Mouse (Mus musculus) Patski (cell line): Measurements from ENCODE around the gene Itgb4. TPM values are rescaled to one million over a fixed set of nuclear protein-coding genes. Genes with fewer than 3 reads are reported as not detected.
A peak's percentile ranks its signal among the peaks of the same experiment; 100 is the strongest.

Experiments used
- ATAC-seq: fragments of 100-300 bp; one replicate; pipeline ENCODE4 v1.8.0; 2021
- CTCF ChIA-PET: fragments of 350-600 bp; sonication (Branson Sonifier 250); formaldehyde crosslinking; loops from one replicate; lab custom pipeline; 2022; ENCODE audit warnings: inconsistent platforms; lab: Charles Lee
- POLR2A ChIA-PET: fragments of 350-600 bp; sonication (Branson Sonifier 250); formaldehyde crosslinking; loops from one replicate; lab custom pipeline; 2022; ENCODE audit warnings: antibody characterized with exemption, inconsistent platforms; lab: Charles Lee
- DNase-seq: peaks from one replicate; pipeline ENCODE4 v3.0.0-alpha.2; 2011; ENCODE audit warnings: low read depth, low spot score
- H3K27me3 ChIP-seq: fragments of 371-371 bp; one replicate; pipeline ENCODE4 v1.5.1; 2021
- CTCF ChIP-seq: fragments of 100-300 bp; IDR thresholded peaks from one replicate; pipeline ENCODE4 v1.5.1; 2021
- in situ Hi-C: fragments of 300-500 bp; cut with MboI; formaldehyde crosslinking; loops from 3 replicates; pipeline ENCODE4 v1.11.1; 2018; ENCODE audit warnings: low pct_unique_long_range_greater_than_20kb, mixed read lengths
- polyA plus RNA-seq: library from polyadenylated mRNA; unstranded; gene quantifications from one replicate; pipeline ENCODE4 v1.2.3, GENCODE M21; 2021

Gene Itgb4
- polyA plus RNA-seq, 1 experiment from 2014 or later, result 0.06 TPM

DNA sequence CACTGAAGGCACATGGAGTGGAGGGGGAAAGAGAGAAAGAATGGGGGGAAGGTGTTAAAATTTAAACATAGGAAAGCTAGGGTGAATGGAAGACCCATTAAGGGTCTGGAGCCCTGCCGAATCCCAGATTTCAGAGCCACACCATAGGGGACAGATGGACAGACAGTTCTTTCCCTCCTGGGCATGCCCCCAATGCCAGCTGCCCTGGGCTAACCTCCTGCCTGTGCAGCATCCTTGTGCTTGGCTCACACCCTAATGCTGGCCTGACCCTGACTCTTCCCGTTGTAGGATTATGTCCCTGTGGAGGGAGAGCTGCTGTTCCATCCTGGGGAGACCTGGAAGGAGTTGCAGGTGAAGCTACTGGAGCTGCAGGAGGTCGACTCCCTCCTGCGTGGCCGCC lies 23.2 kb downstream of the Itgb4 start:
- no peak for TF ChIP-seq CTCF
- H3K27me3 ChIP-seq, result no peaks in the 10 kb centered on the region
- no peak for ATAC-seq
- DNase-seq, result no peak
- CTCF ChIA-PET, result interaction anchor here (0.6 to 2.0 kb wide), 2 partner anchors 59 to 62 kb away, joined by 3 to 8 read pairs; no protein-coding TSS in a partner anchor
- POLR2A ChIA-PET, result no interaction called here
- in situ Hi-C loops, result loop anchor here (5.0 kb wide), 1 partner anchor 60 kb away; no protein-coding TSS in a partner anchor

DNA sequence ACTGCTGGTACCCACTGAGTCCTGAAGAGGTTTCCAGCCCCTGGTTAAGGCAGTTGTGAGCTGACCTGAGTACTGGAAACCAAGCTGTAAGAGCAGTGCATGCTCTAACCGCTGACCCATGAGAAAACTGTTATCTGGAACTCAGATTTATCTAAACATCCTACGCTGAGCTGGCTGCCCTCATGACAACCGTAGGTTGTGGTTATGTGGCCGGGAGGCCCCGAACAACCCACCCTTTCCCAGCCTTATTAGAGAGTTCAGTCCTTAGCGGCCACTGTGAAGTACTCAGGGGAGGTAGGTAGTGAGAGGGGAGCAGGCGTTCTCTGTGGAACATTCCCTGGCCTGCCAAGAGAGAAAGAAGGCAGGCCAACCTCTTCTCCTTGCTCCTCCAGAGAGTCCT lies 24.5 kb downstream of the Itgb4 start:
- CTCF ChIA-PET, result interaction anchor here (0.6 to 2.8 kb wide), 6 partner anchors 12 to 76 kb away, joined by 3 to 17 read pairs (median 5); no protein-coding TSS in a partner anchor
- no peaks in the 10 kb centered on the region for H3K27me3 ChIP-seq
- no peak for TF ChIP-seq CTCF
- in situ Hi-C loops, result loop anchor here (5.0 kb wide), 1 partner anchor 62 kb away; no protein-coding TSS in a partner anchor
- no peak for ATAC-seq
- no peak for DNase-seq
- POLR2A ChIA-PET, result no interaction called here

DNA sequence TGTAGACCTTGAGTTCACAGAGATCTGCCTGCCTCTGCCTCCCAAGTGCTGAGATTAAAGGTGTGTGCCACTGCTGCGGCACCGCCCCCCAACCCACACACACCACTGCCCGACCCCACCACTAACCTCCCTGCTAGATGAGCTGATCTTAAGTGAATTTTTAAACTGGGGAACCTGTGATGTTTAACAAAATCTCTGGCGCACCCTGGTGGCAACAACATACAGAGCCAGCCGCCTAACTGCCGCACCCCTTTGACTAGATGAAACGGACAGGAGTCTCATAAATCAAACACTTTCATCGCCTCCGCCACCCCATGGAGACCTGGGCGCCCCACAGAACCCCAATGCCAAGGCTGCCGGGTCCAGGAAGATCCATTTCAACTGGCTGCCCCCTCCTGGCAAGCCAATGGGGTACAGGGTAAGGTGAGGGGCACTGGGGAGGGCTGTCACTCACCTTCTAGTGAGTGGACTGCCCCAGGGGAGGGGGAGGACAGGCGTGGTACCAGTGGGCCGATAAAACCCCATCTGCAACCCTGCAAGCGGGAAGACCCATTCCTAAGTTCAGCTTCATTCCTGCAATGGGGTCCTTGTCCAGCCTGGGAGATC lies 25.1 kb downstream of the Itgb4 start:
- H3K27me3 ChIP-seq, result no peaks in the 10 kb centered on the region
- no peak for TF ChIP-seq CTCF
- ATAC-seq, result peak; percentile 37
- in situ Hi-C loops, result loop anchor here (5.0 kb wide), 1 partner anchor 62 kb away; no protein-coding TSS in a partner anchor
- ChIA-PET POLR2A (interaction anchor here (1.0 to 1.1 kb wide), 2 partner anchors 21 to 60 kb away, joined by 3 to 5 read pairs; no protein-coding TSS in a partner anchor), CTCF (interaction anchor here (0.6 to 2.8 kb wide), 7 partner anchors 12 to 88 kb away, joined by 3 to 17 read pairs (median 4); partner anchors contain the start of gene Smim6)
- DNase-seq, result no peak

DNA sequence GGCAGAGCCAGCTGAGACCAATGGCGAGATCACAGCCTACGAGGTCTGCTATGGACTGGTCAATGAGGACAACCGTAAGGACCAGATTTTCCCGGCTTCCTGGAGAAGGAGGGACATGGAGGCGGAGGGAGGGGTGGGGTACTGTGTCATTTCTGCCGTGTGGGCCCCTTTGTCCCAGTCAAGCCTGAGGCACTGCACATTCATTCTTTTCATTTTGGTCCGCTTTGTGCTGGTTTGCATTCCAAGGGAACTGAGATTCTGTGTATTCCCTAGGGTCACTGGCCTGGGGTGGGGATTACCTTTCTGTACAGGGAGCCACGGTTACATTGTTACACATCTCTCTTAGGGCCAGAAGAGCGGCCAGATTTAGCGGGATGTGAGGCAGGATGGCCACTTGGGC lies 26.1 kb downstream of the Itgb4 start:
- POLR2A ChIA-PET, result interaction anchor here (0.6 to 1.0 kb wide), 2 partner anchors 20 to 65 kb away, joined by 3 to 9 read pairs; no protein-coding TSS in a partner anchor
- CTCF ChIA-PET, result interaction anchor here (1.4 to 2.8 kb wide), 2 partner anchors 62 to 78 kb away, joined by 8 to 17 read pairs; no protein-coding TSS in a partner anchor
- in situ Hi-C loops, result no loop called here
- no peak for DNase-seq
- TF ChIP-seq CTCF, result no peak
- H3K27me3 ChIP-seq, result no peaks in the 10 kb centered on the region
- ATAC-seq, result no peak

DNA sequence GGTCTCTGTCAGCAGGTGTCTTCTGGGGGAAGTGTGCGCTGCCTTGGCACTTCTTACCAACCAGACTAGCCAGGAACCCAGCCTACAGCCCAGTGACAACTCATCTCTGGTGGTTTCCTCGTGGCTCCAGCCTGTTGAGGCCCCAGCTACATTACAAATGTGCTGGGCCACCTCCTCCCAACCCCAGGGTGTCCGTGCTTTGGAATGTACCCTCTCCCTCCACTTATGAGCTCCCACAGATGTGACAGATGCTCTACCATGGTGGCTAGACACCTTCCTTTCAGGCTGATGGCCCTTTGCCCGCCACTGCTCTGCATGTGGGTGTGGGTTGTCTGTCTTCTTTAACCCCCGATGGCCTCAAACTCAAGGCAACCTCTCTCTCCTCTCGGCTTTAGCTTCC lies 27.2 kb downstream of the Itgb4 start:
- ATAC-seq, result no peak
- CTCF ChIA-PET, result interaction anchor here (0.9 kb wide), 1 partner anchor 11 kb away, joined by 3 read pairs; the partner anchor contains the start of gene Galk1

DNA sequence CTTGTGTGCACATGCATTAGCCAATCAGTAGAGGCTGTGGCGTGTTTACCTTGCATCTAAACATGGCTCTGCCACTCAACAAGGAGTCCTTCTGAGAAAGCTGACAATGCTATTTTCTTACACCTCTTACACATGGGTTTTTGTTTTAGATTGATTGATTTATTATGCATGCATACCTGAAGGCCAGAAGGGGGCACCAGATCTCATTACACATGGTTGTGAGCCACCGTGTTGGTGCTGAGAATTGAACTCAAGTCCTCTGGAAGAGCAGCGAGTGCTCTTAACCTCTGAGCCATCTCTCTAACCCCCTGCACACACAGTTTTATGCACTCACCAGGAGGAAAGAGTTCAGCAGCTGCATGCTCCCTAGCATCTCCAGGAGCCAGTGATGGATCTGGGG lies 28.4 kb downstream of the Itgb4 start:
- in situ Hi-C loops, result no loop called here
- CTCF ChIA-PET, result no interaction called here
- no peak for TF ChIP-seq CTCF

More for the DNA sequence above, 27.2 kb downstream of the Itgb4 start:
- H3K27me3 ChIP-seq, result no peaks in the 10 kb centered on the region
- no peak for DNase-seq
- in situ Hi-C loops, result no loop called here
- no peak for TF ChIP-seq CTCF
- POLR2A ChIA-PET, result no interaction called here

DNA sequence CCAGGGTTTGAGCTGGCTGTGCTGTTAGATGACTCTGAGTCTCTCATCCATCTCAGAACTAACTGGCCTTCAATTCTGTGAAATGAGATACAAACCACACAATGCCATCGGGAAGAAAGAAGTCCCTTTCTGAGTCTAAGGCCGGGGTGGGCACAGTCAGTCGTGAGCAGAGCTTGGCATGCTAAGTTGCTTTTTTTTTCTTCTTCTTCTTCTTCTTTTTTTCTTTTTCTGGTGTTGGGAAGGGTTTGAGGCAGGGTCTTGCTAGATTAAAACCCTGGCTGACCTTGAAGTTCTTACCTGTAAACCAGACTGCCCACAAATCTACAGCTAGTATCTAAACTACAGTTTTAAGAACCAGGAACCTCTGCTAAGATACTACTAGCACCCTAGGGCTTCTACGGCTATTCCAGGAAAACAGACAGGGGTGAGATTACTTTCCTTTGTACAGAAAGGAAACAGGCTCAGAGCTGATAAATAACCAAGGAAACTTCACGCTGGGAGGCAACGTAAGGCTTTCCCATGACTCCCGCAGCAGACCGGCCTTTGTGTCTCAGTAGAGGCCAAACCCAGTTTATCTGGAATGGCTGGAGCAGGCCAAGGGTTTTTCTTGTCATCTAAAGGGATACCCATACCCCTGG lies 29.8 kb downstream of the Itgb4 start:
- TF ChIP-seq CTCF, result no peak
- CTCF ChIA-PET, result interaction anchor here (1.0 to 1.2 kb wide), 2 partner anchors 65 to 68 kb away, joined by 4 to 5 read pairs; no protein-coding TSS in a partner anchor
- no peak for DNase-seq
- H3K27me3 ChIP-seq, result no peaks in the 10 kb centered on the region
- POLR2A ChIA-PET, result no interaction called here
- no peak for ATAC-seq
- in situ Hi-C loops, result no loop called here

More for the DNA sequence above, 28.4 kb downstream of the Itgb4 start:
- no peaks in the 10 kb centered on the region for H3K27me3 ChIP-seq
- no peak for ATAC-seq
- no peak for DNase-seq
- POLR2A ChIA-PET, result no interaction called here

DNA sequence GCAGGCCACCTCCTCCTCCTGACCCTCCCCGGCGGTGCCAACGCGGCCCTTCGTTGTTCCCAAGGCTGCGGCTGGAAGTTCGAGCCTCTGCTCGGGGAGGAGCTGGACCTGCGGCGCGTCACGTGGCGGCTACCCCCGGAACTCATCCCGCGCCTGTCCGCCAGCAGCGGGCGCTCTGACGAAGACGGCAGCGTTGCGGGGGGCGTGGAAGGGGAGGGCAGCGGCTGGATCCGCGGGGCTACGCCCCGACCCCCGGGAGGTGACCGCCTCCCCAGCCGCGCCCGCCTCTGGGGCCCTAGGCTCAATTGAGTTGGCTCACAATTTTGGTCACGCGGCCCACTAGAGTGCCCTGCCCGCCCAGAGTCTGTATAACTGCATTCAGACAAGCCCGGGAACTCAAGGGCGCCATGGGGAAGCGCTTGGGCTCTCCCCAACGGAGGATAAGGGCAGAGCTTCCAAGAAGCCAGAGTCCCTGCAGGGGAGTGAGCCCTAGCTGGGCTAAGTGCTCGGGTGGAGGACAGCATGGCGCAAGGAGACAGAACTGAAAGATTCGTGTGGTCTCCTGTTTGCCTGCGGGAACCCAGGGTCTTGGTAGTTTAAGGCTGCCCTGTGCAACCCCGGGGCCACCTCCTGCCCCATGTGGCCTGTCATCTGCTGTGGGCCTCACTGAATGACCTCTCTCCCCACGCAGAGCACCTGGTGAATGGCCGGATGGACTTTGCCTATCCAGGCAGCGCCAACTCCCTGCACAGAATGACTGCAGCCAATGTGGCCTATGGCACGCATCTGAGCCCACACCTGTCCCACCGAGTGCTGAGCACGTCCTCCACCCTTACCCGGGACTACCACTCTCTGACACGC lies 30.6 kb downstream of the Itgb4 start:
- in situ Hi-C loops, result no loop called here
- TF ChIP-seq CTCF, result no peak
- H3K27me3 ChIP-seq, result no peaks in the 10 kb centered on the region
- ATAC-seq, result no peak
- DNase-seq, result no peak
- POLR2A ChIA-PET, result no interaction called here
- CTCF ChIA-PET, result interaction anchor here (1.0 to 1.2 kb wide), 2 partner anchors 65 to 69 kb away, joined by 4 to 5 read pairs; no protein-coding TSS in a partner anchor

DNA sequence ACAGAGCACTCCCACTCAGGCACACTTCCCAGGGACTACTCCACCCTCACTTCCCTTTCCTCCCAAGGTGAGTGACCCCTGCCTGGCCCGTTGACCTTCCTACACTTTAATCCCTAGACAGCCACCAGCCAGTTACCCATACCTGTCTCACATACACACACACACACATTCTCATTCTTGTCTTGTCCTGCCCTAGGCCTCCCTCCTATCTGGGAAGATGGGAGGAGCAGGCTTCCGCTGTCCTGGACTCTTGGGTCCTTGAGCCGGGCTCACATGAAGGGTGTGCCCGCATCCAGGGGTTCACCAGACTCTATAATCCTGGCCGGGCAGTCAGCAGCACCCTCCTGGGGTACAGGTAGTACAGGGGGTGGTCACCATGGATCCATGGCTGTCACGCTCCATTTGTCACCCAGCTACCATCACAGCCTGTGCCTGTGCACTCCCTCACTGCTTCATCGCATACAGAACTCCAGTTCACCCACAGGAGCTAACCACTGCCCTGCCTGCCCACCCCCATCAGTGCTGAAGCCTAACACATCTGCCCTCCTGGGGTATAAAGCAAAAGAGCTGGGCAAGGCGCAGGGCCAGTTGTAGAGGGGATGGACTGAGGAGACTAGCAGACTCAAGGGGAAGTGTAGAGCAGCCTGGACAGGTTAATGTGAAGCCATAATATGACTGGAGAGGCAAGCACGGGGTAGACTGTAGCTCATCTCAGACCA lies 31.4 kb downstream of the Itgb4 start:
- H3K27me3 ChIP-seq, result no peaks in the 10 kb centered on the region
- POLR2A ChIA-PET, result no interaction called here
- no peak for DNase-seq
- ATAC-seq, result peak; percentile 10
- in situ Hi-C loops, result no loop called here
- no peak for TF ChIP-seq CTCF
- CTCF ChIA-PET, result interaction anchor here (0.9 kb wide), 1 partner anchor 73 kb away, joined by 4 read pairs; the partner anchor contains the start of genes Recql5 and Sap30bp
